Mouse (Mus musculus): ENCODE results near the gene Ddx42.

The Ddx42 gene

GRCm38 (mm10) chr11:106268326-106269059 lies 51.8 kb downstream of the Ddx42 start:
- peak; percentile 73 for DNase-seq (ENCODE audit: extremely low spot score, low spot score)

- DNase-seq (ENCODE audit: extremely low spot score, low spot score), result peak; percentile 53
Observed at GRCm38 (mm10) chr11:106269060-106269431, 52.3 kb downstream of the Ddx42 start.

DNA sequence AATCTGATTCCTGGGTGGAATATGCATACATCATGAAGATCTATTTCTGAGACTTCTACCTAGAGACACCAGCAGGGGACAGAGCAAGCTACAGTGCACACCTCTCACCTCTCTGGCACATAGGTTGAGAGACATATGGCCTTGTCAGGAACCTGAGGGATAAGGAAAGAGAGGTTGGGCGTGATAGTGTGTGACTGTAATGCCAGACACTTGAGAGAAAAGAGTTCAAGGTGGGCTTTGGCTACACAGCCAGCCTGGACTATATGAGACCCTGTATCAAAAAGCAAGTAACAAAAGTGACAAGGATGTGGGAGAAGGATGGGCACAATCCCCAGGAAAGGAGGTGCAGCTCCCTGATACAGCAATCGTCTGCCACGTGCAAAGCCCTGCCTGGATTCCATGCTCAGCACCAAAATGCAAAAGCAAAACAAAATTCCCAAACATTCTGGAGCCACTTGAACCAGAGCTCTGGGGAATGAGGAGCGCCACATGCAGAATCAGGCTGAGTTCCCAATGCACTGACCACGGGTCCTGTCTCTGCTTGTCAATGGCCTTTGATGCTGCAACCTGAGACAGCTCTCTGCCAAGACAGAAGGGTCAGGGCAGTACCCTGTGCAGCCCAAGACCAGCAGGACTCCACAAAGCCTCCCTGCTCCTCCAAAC lies 54.5 kb downstream of the Ddx42 start:
- peak; percentile 38 for DNase-seq (ENCODE audit: extremely low spot score, low spot score)

GRCm38 (mm10) chr11:106271794-106272643 lies 55.3 kb downstream of the Ddx42 start:
- DNase-seq (ENCODE audit: extremely low spot score, low spot score), result no peak

- peak; percentile 99 for DNase-seq (ENCODE audit: extremely low spot score, low spot score)
Observed at GRCm38 (mm10) chr11:106272644-106273310, 56.1 kb downstream of the Ddx42 start, which contains the start of gene Smarcd2. Gene Smarcd2 (minus strand): TSS chr11:106272972.

DNA sequence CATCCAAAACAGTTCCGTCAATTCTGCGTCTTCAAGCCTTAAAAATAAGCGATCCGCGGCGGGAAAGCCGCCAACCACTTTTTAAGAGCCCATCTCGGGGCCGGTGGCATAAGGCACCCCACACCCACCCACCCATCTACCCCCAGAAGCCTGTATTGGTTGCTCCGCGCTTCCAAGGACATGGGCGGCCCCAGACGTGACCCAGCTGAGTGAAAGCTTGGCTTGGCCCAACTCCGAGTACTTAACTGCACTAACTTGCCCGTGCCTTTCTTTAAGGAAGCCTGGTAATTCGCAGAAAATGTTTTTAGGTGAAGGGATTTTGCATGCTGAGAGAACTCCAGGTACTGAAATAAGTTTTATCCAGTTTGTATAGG lies 56.6 kb downstream of the Ddx42 start:
- no peak for DNase-seq (ENCODE audit: extremely low spot score, low spot score)

DNA sequence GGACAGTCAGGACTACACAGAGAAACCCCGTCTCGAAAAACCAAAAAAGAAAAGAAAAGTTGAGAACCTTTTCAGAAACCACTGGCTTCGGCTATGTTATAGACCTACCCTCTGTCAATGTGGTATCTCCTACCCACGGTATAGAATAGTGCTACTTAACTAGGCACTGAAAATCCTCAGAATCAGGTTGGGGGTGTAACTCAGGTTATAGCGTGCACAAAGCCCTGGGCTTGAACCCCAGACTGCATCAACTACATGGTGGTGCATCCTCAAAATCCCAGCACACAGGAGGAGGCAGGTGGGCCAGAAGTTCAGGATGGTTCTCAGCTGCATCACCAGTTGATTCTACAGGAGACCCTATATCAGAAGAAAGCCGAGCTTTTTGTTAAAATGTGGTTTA lies 57.1 kb downstream of the Ddx42 start:
- no peak for DNase-seq (ENCODE audit: extremely low spot score, low spot score)

- DNase-seq (ENCODE audit: extremely low spot score, low spot score), result no peak
Observed at GRCm38 (mm10) chr11:106274374-106274773, 57.6 kb downstream of the Ddx42 start.

DNA sequence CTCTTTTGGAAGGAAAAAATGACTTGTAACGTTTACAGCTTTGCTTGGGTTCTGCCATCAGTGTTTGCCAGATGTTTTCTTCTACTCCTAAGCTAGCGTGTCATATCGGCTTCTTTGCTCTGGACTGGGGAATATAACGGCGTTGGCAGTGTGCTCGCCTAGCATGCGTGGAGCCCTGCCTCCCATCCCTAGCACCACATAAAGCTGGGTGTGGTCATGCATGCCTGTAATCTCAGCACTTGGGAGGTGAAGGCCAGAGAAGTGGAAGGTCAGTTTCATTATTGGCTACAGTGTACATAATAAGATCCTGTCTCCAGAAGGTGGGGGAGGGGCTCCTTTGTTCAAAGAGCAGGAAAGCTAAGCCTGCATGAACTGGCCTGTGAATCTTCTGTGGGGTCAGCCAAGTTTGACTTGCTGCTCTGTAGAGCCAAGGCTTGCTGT lies 58.3 kb downstream of the Ddx42 start:
- DNase-seq (ENCODE audit: extremely low spot score, low spot score), result peak; percentile 26

GRCm38 (mm10) chr11:106276454-106276853 lies 59.7 kb downstream of the Ddx42 start, which contains the start of gene Tcam1:
Gene Tcam1 (plus strand): TSS chr11:106276672.
- peak; percentile 92 for DNase-seq (ENCODE audit: extremely low spot score, low spot score)

DNA sequence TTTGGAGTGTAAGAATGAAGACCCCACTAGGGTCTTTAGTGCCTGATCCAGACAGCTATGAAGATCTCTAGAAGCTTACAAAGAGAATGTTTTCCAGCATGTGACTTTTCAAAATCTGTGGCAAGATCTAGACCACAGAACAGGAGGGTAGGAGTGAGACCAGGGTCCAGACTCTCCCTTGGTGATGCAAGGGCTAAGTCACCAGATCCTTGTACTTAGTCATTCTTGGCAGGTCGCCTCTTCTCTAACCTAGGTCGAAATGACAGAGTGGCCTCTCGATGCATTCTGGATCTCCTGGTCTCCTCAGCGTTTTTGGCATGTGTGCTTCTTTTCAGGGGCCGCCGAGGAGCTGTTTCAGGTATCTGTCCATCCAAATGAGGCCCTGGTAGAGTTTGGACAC lies 65.7 kb downstream of the Ddx42 start:
- no peak for DNase-seq (ENCODE audit: extremely low spot score, low spot score)

DNA sequence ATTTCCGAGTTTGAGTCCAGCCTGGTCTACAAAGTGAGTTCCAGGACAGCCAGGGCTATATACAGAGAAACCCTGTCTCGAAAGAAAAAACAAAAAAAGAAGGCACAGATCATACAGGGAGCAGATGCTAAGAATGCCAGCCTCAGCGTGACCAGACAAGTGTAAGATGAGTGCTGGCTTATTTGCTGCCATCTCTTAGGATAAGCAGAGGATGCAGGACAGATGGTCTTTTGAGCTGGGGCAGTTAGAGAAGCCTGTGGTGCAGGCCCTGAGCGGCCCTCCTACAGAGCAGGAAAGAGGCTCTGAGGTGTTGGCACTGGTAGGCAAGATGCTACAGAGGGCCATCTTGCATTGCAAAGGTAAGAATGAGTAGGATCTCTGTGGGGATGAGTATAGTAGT lies 66.6 kb downstream of the Ddx42 start:
- no peak for DNase-seq (ENCODE audit: extremely low spot score, low spot score)

- DNase-seq (ENCODE audit: extremely low spot score, low spot score), result no peak
Observed at GRCm38 (mm10) chr11:106284126-106284525, 67.4 kb downstream of the Ddx42 start.

DNA sequence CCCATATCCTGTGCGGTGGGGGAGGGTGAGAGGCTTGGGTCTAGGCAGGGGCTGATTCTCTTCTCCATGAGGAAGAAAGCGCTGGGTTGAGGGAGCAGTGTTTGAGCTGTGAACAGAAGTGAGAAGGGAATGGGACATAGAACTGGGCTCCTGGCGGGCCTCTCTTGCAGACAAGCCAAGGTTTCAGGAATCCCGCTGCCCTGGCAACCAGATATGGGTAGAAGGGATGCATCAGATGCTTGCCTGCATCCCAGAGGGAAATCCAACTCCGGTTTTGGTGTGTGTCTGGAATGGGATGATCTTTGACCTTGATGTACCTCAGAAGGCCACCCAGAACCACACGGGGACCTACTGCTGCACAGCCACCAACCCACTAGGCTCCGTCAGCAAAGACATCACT lies 69.5 kb downstream of the Ddx42 start:
- no peak for DNase-seq (ENCODE audit: extremely low spot score, low spot score)

- no peak for DNase-seq (ENCODE audit: extremely low spot score, low spot score)
Observed at GRCm38 (mm10) chr11:106286987-106287386, 70.3 kb downstream of the Ddx42 start.

GRCm38 (mm10) chr11:106289369-106289768 lies 72.6 kb downstream of the Ddx42 start:
- DNase-seq (ENCODE audit: extremely low spot score, low spot score), result no peak

DNA sequence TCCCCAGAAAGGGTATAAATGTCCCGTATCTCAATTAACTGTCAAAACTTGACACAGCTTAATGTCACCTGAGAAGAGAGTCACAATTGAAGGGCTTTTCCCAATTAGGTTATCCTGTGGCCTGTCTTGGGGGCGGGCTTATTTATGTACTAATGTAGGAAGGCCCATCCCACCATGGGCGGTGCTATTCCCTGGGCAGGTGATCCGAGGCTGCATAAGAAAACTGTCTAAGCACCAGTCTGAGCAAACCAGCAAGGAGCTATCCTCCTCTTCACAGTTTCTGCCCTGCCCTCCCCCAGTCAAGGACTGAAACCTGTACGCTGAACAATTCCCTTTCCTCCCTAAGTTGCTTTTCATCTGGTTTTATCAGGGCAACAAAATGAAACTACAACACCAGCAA lies 73.7 kb downstream of the Ddx42 start:
- DNase-seq (ENCODE audit: extremely low spot score, low spot score), result no peak

GRCm38 (mm10) chr11:106291861-106292260 lies 75.1 kb downstream of the Ddx42 start:
- no peak for DNase-seq (ENCODE audit: extremely low spot score, low spot score)

All from neural tube, embryonic 10.5 days (tissue).